Mouse (Mus musculus): ENCODE results near the gene Camsap2. TPM values are rescaled to one million over a fixed set of nuclear protein-coding genes. Genes with fewer than 3 reads are reported as not detected.

The Camsap2 gene
- polyA plus RNA-seq, 1 experiment = 2.4 TPM

GRCm38 (mm10) chr1:136306424-136306823 is 39.5 kb downstream of the Camsap2 start:
- TF ChIP-seq POLR2A (IDR thresholded peaks at IDR 0.05; ENCODE audit: low read depth, low read length) (no peak), CTCF (IDR thresholded peaks at IDR 0.05; ENCODE audit: extremely low read depth, insufficient read length, insufficient replicate concordance, low read depth, low read length) (no peak)
- 55% methylated on average over 3 of the region's 3 CpGs for WGBS
- no peaks in the 10 kb centered on the region for H3K36me3 ChIP-seq (ENCODE audit: control insufficient read depth, insufficient read depth, low read length)
- H3K27me3 ChIP-seq (ENCODE audit: control insufficient read depth, insufficient read depth, low read length) = no peaks in the 10 kb centered on the region; the same call in 1 of the 2 replicates
- H3K4me3 ChIP-seq (ENCODE audit: low read depth, low read length) = no peak overlapping the region
- no peaks in the 10 kb centered on the region for H3K4me1 ChIP-seq (ENCODE audit: control insufficient read depth, insufficient read depth, insufficient read length, low read length)
- H3K27ac ChIP-seq (ENCODE audit: insufficient read depth, low read depth, low read length) = no peak overlapping the region

GRCm38 (mm10) chr1:136293961-136294360 is 51.9 kb downstream of the Camsap2 start:
- H3K4me1 ChIP-seq (ENCODE audit: control insufficient read depth, insufficient read depth, insufficient read length, low read length) = no peaks in the 10 kb centered on the region
- no peaks in the 10 kb centered on the region for H3K36me3 ChIP-seq (ENCODE audit: control insufficient read depth, insufficient read depth, low read length)
- no peaks in the 10 kb centered on the region for H3K27me3 ChIP-seq (ENCODE audit: control insufficient read depth, insufficient read depth, low read length)
- TF ChIP-seq CTCF (IDR thresholded peaks at IDR 0.05; ENCODE audit: extremely low read depth, insufficient read length, insufficient replicate concordance, low read depth, low read length) = no peak
- TF ChIP-seq POLR2A (IDR thresholded peaks at IDR 0.05; ENCODE audit: low read depth, low read length) = no peak
- no peak overlapping the region for H3K27ac ChIP-seq (ENCODE audit: insufficient read depth, low read depth, low read length)
- no peak overlapping the region for H3K4me3 ChIP-seq (ENCODE audit: low read depth, low read length)

DNA sequence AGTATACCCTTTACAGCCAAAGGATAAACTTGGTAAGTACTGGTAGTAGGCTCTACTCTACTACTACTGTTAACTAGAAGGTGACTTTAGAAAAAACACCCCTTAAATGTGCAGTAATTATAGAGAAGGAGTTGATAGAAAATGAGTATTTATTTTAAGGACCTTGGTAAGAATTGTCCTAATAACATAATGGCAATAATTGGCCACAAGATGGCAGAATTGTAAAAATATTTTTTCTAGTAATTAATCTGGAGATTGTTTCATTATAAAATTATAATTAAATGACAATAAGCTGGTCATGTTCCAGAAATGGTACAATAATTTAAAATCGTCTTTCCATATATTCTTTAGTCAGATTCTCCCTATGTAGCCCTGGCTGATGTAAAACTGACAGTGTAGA is 56.1 kb downstream of the Camsap2 start:
- Histone ChIP-seq H3K27ac (ENCODE audit: insufficient read depth, low read depth, low read length) (no peak overlapping the region), H3K4me3 (ENCODE audit: low read depth, low read length) (no peak overlapping the region), H3K4me1 (ENCODE audit: control insufficient read depth, insufficient read depth, insufficient read length, low read length) (no peaks in the 10 kb centered on the region), H3K27me3 (ENCODE audit: control insufficient read depth, insufficient read depth, low read length) (no peaks in the 10 kb centered on the region), H3K36me3 (ENCODE audit: control insufficient read depth, insufficient read depth, low read length) (no peaks in the 10 kb centered on the region)
- WGBS = 54% methylated on average over 1 of the region's 1 CpGs
- TF ChIP-seq POLR2A (IDR thresholded peaks at IDR 0.05; ENCODE audit: low read depth, low read length) (no peak), CTCF (IDR thresholded peaks at IDR 0.05; ENCODE audit: extremely low read depth, insufficient read length, insufficient replicate concordance, low read depth, low read length) (no peak)

GRCm38 (mm10) chr1:136277366-136277765 is 68.5 kb downstream of the Camsap2 start:
- Histone ChIP-seq H3K27me3 (ENCODE audit: control insufficient read depth, insufficient read depth, low read length) (no peaks in the 10 kb centered on the region), H3K4me3 (ENCODE audit: low read depth, low read length) (no peak overlapping the region), H3K4me1 (ENCODE audit: control insufficient read depth, insufficient read depth, insufficient read length, low read length) (no peaks in the 10 kb centered on the region), H3K36me3 (ENCODE audit: control insufficient read depth, insufficient read depth, low read length) (peaks cover 6% of the 10 kb centered on the region; the same call in 1 of the 2 replicates), H3K27ac (ENCODE audit: insufficient read depth, low read depth, low read length) (no peak overlapping the region)
- WGBS = 89% methylated on average over 8 of the region's 8 CpGs
- no peak for TF ChIP-seq CTCF (IDR thresholded peaks at IDR 0.05; ENCODE audit: extremely low read depth, insufficient read length, insufficient replicate concordance, low read depth, low read length)
- TF ChIP-seq POLR2A (IDR thresholded peaks at IDR 0.05; ENCODE audit: low read depth, low read length) = no peak

GRCm38 (mm10) chr1:136268224-136268623 is 77.7 kb downstream of the Camsap2 start:
- Histone ChIP-seq H3K27me3 (ENCODE audit: control insufficient read depth, insufficient read depth, low read length) (peaks cover 4% of the 10 kb centered on the region; the same call in 1 of the 2 replicates), H3K4me1 (ENCODE audit: control insufficient read depth, insufficient read depth, insufficient read length, low read length) (no peaks in the 10 kb centered on the region), H3K36me3 (ENCODE audit: control insufficient read depth, insufficient read depth, low read length) (no peaks in the 10 kb centered on the region), H3K4me3 (ENCODE audit: low read depth, low read length) (no peak overlapping the region), H3K27ac (ENCODE audit: insufficient read depth, low read depth, low read length) (no peak overlapping the region)
- TF ChIP-seq CTCF (IDR thresholded peaks at IDR 0.05; ENCODE audit: extremely low read depth, insufficient read length, insufficient replicate concordance, low read depth, low read length) (no peak), POLR2A (IDR thresholded peaks at IDR 0.05; ENCODE audit: low read depth, low read length) (no peak)
- 80% methylated on average over 7 of the region's 7 CpGs for WGBS

DNA sequence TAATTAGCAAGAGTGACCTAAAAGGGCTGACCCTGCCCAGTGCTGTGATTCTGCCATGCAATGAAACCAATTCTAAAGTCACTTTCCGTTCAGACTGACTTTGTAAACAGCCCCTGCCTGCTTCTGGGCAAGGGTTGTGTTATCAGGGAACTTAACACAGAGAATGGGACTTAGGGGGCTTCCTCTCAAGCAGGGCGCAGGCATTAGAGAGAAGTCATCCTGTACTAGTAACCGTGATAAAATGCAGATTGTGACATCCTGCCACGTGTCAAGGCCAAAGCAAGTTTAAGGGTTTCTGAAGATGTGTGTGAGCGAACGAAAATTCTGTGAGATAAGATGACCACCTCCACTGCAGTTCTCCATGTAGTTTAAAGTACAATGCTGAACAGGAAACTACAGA is 79.8 kb downstream of the Camsap2 start:
- 62% methylated on average over 6 of the region's 6 CpGs for WGBS
- peaks cover 4% of the 10 kb centered on the region; the same call in 1 of the 2 replicates for H3K27me3 ChIP-seq (ENCODE audit: control insufficient read depth, insufficient read depth, low read length)
- TF ChIP-seq POLR2A (IDR thresholded peaks at IDR 0.05; ENCODE audit: low read depth, low read length) (no peak), CTCF (IDR thresholded peaks at IDR 0.05; ENCODE audit: extremely low read depth, insufficient read length, insufficient replicate concordance, low read depth, low read length) (no peak)
- H3K4me3 ChIP-seq (ENCODE audit: low read depth, low read length) = no peak overlapping the region
- H3K4me1 ChIP-seq (ENCODE audit: control insufficient read depth, insufficient read depth, insufficient read length, low read length) = no peaks in the 10 kb centered on the region
- no peak overlapping the region for H3K27ac ChIP-seq (ENCODE audit: insufficient read depth, low read depth, low read length)
- no peaks in the 10 kb centered on the region for H3K36me3 ChIP-seq (ENCODE audit: control insufficient read depth, insufficient read depth, low read length)

DNA sequence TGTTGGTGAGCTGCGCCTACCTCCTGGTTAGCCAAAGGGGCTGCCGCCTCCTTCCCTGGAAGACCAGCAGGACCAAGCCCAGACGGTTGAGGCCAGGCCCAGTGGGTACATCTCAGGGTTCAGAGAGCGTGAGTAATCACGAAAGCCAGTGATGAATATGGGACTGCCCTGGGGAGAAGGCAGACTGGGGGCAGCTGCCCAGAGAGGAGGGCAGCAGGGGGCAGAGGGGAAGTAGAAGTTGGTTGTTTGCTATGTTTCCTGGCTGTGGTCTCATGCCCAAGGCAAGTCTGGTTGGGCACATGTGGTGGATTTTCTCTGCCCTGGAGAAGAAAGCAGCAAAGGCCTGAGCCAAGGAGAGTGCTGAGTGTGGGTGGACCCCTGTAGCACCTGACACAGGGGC is 82.5 kb downstream of the Camsap2 start:
- H3K27ac ChIP-seq (ENCODE audit: insufficient read depth, low read depth, low read length) = no peak overlapping the region
- peaks cover 26% of the 10 kb centered on the region for H3K27me3 ChIP-seq (ENCODE audit: control insufficient read depth, insufficient read depth, low read length)
- TF ChIP-seq POLR2A (IDR thresholded peaks at IDR 0.05; ENCODE audit: low read depth, low read length) = no peak
- no peak for TF ChIP-seq CTCF (IDR thresholded peaks at IDR 0.05; ENCODE audit: extremely low read depth, insufficient read length, insufficient replicate concordance, low read depth, low read length)
- no peak overlapping the region for H3K4me3 ChIP-seq (ENCODE audit: low read depth, low read length)
- no peaks in the 10 kb centered on the region for H3K36me3 ChIP-seq (ENCODE audit: control insufficient read depth, insufficient read depth, low read length)
- 77% methylated on average over 5 of the region's 5 CpGs for WGBS
- peaks cover 11% of the 10 kb centered on the region for H3K4me1 ChIP-seq (ENCODE audit: control insufficient read depth, insufficient read depth, insufficient read length, low read length)

Data from small intestine, adult 2 months (tissue).